ENCODE assay signal across 8 mouse cellular contexts in the genomic region with DNA sequence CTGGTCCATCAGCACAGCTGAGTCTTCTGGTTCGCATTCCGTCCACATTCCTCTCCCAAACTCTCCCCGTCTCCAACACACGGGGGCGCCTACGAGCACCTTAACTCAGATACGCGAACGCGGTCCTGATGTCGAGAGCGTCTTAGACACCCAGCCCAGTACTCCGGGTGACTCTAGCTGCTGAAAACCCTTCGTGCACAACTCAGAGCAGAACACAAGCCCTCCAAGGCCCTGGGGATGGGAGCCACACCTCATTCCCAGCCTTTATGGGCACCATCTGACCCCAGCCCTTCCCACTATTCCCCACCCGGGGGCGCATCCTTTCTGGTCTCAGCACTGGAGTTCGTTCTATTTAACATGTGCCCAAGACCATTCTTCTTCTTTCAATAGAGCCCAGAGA. TPM values are rescaled to one million over a fixed set of nuclear protein-coding genes. Genes with fewer than 3 reads are reported as not detected.
DNase-seq lines count a peak whose midpoint lies in the region; ATAC-seq lines count a peak whose summit lies in the region.

No protein-coding gene starts in this region.

- DNase-seq in urinary bladder, adult 18-20 months (ENCODE audit: low spot score in 2 of 2) = peak; percentile 59 to 61
- DNase-seq in urinary bladder, postnatal 10 days (ENCODE audit: low spot score) = no peak
- DNase-seq in liver = peak; percentile 69
- peak; percentile 18 to 45 for DNase-seq in monocyte, adult 2 months (ENCODE audit: low read depth in 1 of 2, low spot score in 2 of 2)
- DNase-seq in spleen, postnatal 10 days (ENCODE audit: low spot score in 2 of 2) = peak; percentile 32 to 70

- peak overlapping the region; percentile 60 for H3K4me2 ChIP-seq in embryonic facial prominence, embryonic 12.5 days (replicated peaks)
- H3K4me2 ChIP-seq in heart, embryonic 11.5 days = peak overlapping the region; percentile 66
- peak overlapping the region; percentile 57 for H3K4me2 ChIP-seq in kidney, embryonic 16.5 days (replicated peaks; ENCODE audit: low read depth, low read length)

- no peaks in the 10 kb centered on the region for H3K27me3 ChIP-seq in embryonic facial prominence, embryonic 12.5 days
- peaks cover 26% of the 10 kb centered on the region for H3K27me3 ChIP-seq in heart, embryonic 11.5 days (ENCODE audit: control insufficient read depth, insufficient read depth, low read length)
- no peaks in the 10 kb centered on the region for H3K27me3 ChIP-seq in kidney, embryonic 16.5 days (ENCODE audit: insufficient read depth, low read length)

- ATAC-seq in embryonic facial prominence, embryonic 12.5 days (ENCODE audit: insufficient number of reproducible peaks, insufficient read depth, low FRiP score, low TSS enrichment) = no peak
- no peak for ATAC-seq in heart, embryonic 11.5 days (replicated peaks; ENCODE audit: insufficient number of reproducible peaks, low FRiP score, low TSS enrichment)
- ATAC-seq in kidney, embryonic 16.5 days (ENCODE audit: low FRiP score, low TSS enrichment) = peak; percentile 46; the same call in 1 of the 2 replicates

- no peaks in the 10 kb centered on the region for H3K36me3 ChIP-seq in embryonic facial prominence, embryonic 12.5 days
- H3K36me3 ChIP-seq in heart, embryonic 11.5 days (ENCODE audit: control insufficient read depth, insufficient read depth, low read length) = no peaks in the 10 kb centered on the region
- no peaks in the 10 kb centered on the region for H3K36me3 ChIP-seq in kidney, embryonic 16.5 days (ENCODE audit: insufficient read depth, low read length)

- no peak overlapping the region; the same call in 1 of the 2 replicates for H3K9ac ChIP-seq in embryonic facial prominence, embryonic 12.5 days
- H3K9ac ChIP-seq in heart, embryonic 11.5 days (ENCODE audit: low read depth, low read length) = 0 out of 2 replicates have a peak overlapping the region, but pooled peaks have one; percentile 43
- H3K9ac ChIP-seq in kidney, embryonic 16.5 days (replicated peaks; ENCODE audit: low read length) = peak overlapping the region; percentile 35; the same call in 1 of the 2 replicates

- 1% methylated on average over 17 of the region's 17 CpGs for WGBS in embryonic facial prominence, embryonic 12.5 days
- 2% methylated on average over 17 of the region's 17 CpGs for WGBS in heart, embryonic 11.5 days (ENCODE audit: insufficient replicate concordance)
- under 1% methylated on average over 17 of the region's 17 CpGs for WGBS in kidney, embryonic 16.5 days

- H3K9me3 ChIP-seq in embryonic facial prominence, embryonic 12.5 days = no peaks in the 10 kb centered on the region
- H3K9me3 ChIP-seq in heart, embryonic 11.5 days (replicated peaks; ENCODE audit: control insufficient read depth, low read length) = no peaks in the 10 kb centered on the region
- no peaks in the 10 kb centered on the region for H3K9me3 ChIP-seq in kidney, embryonic 16.5 days (ENCODE audit: low read length)

- peak overlapping the region; percentile 26 for H3K4me3 ChIP-seq in embryonic facial prominence, embryonic 12.5 days
- peak overlapping the region; percentile 27 for H3K4me3 ChIP-seq in heart, embryonic 11.5 days (ENCODE audit: low read depth, low read length)
- peak overlapping the region; percentile 37 for H3K4me3 ChIP-seq in kidney, embryonic 16.5 days (ENCODE audit: low read length)

- H3K4me1 ChIP-seq in embryonic facial prominence, embryonic 12.5 days = peaks cover 33% of the 10 kb centered on the region
- H3K4me1 ChIP-seq in heart, embryonic 11.5 days (ENCODE audit: control insufficient read depth, insufficient read depth, low read length) = peaks cover 18% of the 10 kb centered on the region
- H3K4me1 ChIP-seq in kidney, embryonic 16.5 days (ENCODE audit: insufficient read depth, low read length) = peaks cover 39% of the 10 kb centered on the region

- no peak overlapping the region for H3K27ac ChIP-seq in embryonic facial prominence, embryonic 12.5 days
- H3K27ac ChIP-seq in heart, embryonic 11.5 days (ENCODE audit: low read depth, low read length) = no peak overlapping the region
- H3K27ac ChIP-seq in kidney, embryonic 16.5 days (ENCODE audit: low read length) = no peak overlapping the region

RNA-seq across cellular contexts. Expression of a gene that starts 27.3 kb away (rescaled TPM):
- 3.2 and 3.6 TPM in 2 replicates for polyA plus RNA-seq in embryonic facial prominence, embryonic 12.5 days (2016; fragmentation: Nextera tagmentation; extraction: Ambion mirVana)
- polyA plus RNA-seq in heart, embryonic 11.5 days (2014; fragmentation: Nextera tagmentation; extraction: Ambion mirVana) = 0.57 and 0.73 TPM in 2 replicates
- polyA plus RNA-seq in kidney, embryonic 16.5 days (2015; fragmentation: Nextera tagmentation; extraction: Ambion mirVana) = 2.1 and 2.2 TPM in 2 replicates
